Comparison of ENCODE assay signal across 8 mouse cellular contexts in genomic region chr3:108186098-108187047, GRCm38 (mm10). TPM values are rescaled to one million over a fixed set of nuclear protein-coding genes. Genes with fewer than 3 reads are reported as not detected.
A peak's percentile ranks its signal among the peaks of the same experiment; 100 is the strongest.
DNase-seq lines count a peak whose midpoint lies in the region; ATAC-seq and TF ChIP-seq lines count a peak whose summit lies in the region.

Gene Amigo1 (plus strand): TSS chr3:108186335.

- H3K27me3 ChIP-seq in Patski (peaks cover 13% of the 10 kb centered on the region), myocyte (ENCODE audit: control insufficient read depth, insufficient read depth, insufficient read length) (no peaks in the 10 kb centered on the region)
- peaks cover 60% of the 10 kb centered on the region for H3K27me3 ChIP-seq in liver, embryonic 13.5 days

- peak within 1 kb of the TSS; percentile 69 for H3K4me3 ChIP-seq in liver, embryonic 13.5 days (replicated peaks)
- H3K4me3 ChIP-seq in myocyte, result peak within 1 kb of the TSS; percentile 17

- POLR2A ChIA-PET in Patski (lab: Charles Lee), result interaction anchor here (0.6 to 2.4 kb wide), 8 partner anchors 8 to 303 kb away, joined by 3 to 10 read pairs (median 4); partner anchors contain the start of gene Cyb561d1

- peak within 1 kb of the TSS; percentile 75 for H3K9ac ChIP-seq in liver, embryonic 13.5 days

- H3K36me3 ChIP-seq in liver, embryonic 13.5 days, result no peaks in the 10 kb centered on the region
- no peaks in the 10 kb centered on the region for H3K36me3 ChIP-seq in myocyte (ENCODE audit: control insufficient read depth, insufficient read depth)

- H3K79me2 ChIP-seq in myocyte (ENCODE audit: control insufficient read depth, insufficient read depth), result no peaks in the 10 kb centered on the region

- peak; percentile 67 for DNase-seq in CD4-positive helper T cell, adult 2 months (ENCODE audit: low read depth, low spot score)
- DNase-seq in Patski (ENCODE audit: low read depth, low spot score), result no peak
- DNase-seq in embryo, embryonic 10.5 days (ENCODE audit: low spot score), result peak; percentile 70
- DNase-seq in heart, adult 11 months, result peak; percentile 97
- peak; percentile 36 for DNase-seq in kidney, adult 9 months
- no peak for DNase-seq in liver, embryonic 13.5 days
- no peak for DNase-seq in frontal cortex, postnatal 36 days (ENCODE audit: low spot score in 2 of 2)

- CTCF ChIA-PET in Patski (lab: Charles Lee), result interaction anchor here (1.0 to 9.1 kb wide), 3 partner anchors 13 to 22 kb away, joined by 4 to 85 read pairs (median 17); partner anchors contain the start of gene Cyb561d1

- TF ChIP-seq POLR2A in myocyte (IDR thresholded peaks at IDR 0.05; ENCODE audit: insufficient read length, low read depth), result peak; percentile 42

- H3K27ac ChIP-seq in liver, embryonic 13.5 days, result no peak within 1 kb of the TSS

- in situ Hi-C loops in Patski (cut with MboI; ENCODE audit: low pct_unique_long_range_greater_than_20kb), result no loop called here

- peaks cover 20% of the 10 kb centered on the region for H3K4me1 ChIP-seq in liver, embryonic 13.5 days (replicated peaks)

- WGBS in liver, embryonic 13.5 days (ENCODE audit: insufficient replicate concordance), result 2% methylated on average over 88 of the region's 100 CpGs

- ATAC-seq in Patski, result peak; percentile 28
- peak; percentile 64 for ATAC-seq in liver, embryonic 13.5 days (ENCODE audit: low read depth)

- H3K9me3 ChIP-seq in liver, embryonic 13.5 days (replicated peaks), result no peaks in the 10 kb centered on the region

- peak within 1 kb of the TSS; percentile 44 for H3ac ChIP-seq in myocyte (ENCODE audit: control insufficient read depth, insufficient read length)

- TF ChIP-seq CTCF in Patski (IDR thresholded peaks at IDR 0.05), result no peak

- H3K4me2 ChIP-seq in liver, embryonic 13.5 days, result peak within 1 kb of the TSS; percentile 93
- H3K4me2 ChIP-seq in myocyte (ENCODE audit: low read depth), result peak within 1 kb of the TSS; percentile 78

TF ChIP-seq in myocyte, 11 proteins besides CTCF, POLR2A, EP300 and RAD21:
- no peak for TF ChIP-seq REST (IDR thresholded peaks at IDR 0.05; ENCODE audit: insufficient read depth, insufficient read length)
- peak in 1 of 3 experiments; percentile 25 for TF ChIP-seq MYOG (IDR thresholded peaks at IDR 0.05; ENCODE audit: control insufficient read depth in 1 of 3, insufficient read depth in 1 of 3, insufficient read length in 2 of 3, low read depth in 2 of 3)

RNA-seq across cellular contexts. Expression of gene Amigo1, which starts in this region (rescaled TPM):
- polyA plus RNA-seq in Patski (2021), result 16.6 TPM
- 0.35 and 0.51 TPM in 2 replicates for polyA plus RNA-seq in liver, embryonic 13.5 days (2015; fragmentation: Nextera tagmentation; extraction: Ambion mirVana)
- polyA plus RNA-seq in myocyte (2012; fragmentation: generic; extraction: Trizol), result 3.3 TPM

Comparison
In these comparisons a context has a peak if more than half of its experiments do, and no peak if none do; other contexts are left out.
1. Peak in ATAC-seq, H3K4me3 ChIP-seq, H3K9ac ChIP-seq and H3K4me2 ChIP-seq in liver, embryonic 13.5 days; RNA of the gene not detected or under 1 TPM.
2. DNase-seq: peak in CD4-positive helper T cell, adult 2 months (single experiment), embryo, embryonic 10.5 days (single experiment), heart, adult 11 months (single experiment) and kidney, adult 9 months (single experiment); none in Patski (single experiment), liver, embryonic 13.5 days (single experiment) and frontal cortex, postnatal 36 days (0 of 2).